Mouse (Mus musculus): ENCODE results near the gene Cnot1. TPM values are rescaled to one million over a fixed set of nuclear protein-coding genes. Genes with fewer than 3 reads are reported as not detected.
"Not testable (repeated sequence)": the region's sequence is repeated elsewhere in the genome, so short reads cannot be mapped to it uniquely, and the experiment has no call there.

Cnot1 gene
- polyA plus RNA-seq, 1 experiment from 2014 or later = 47.7 TPM

GRCm38 (mm10) chr8:95810184-95810591, 2.9 kb upstream of the Cnot1 start:
- Histone ChIP-seq H3K9me3 (replicated peaks) (no peaks in the 10 kb centered on the region), H3K9ac (no peak overlapping the region), H3K27ac (no peak overlapping the region), H3K27me3 (replicated peaks) (no peaks in the 10 kb centered on the region), H3K36me3 (peaks cover 7% of the 10 kb centered on the region), H3K4me1 (peaks cover 21% of the 10 kb centered on the region), H3K4me2 (no peak overlapping the region), H3K4me3 (no peak overlapping the region)
- 38% methylated on average over 3 of the region's 3 CpGs for WGBS (ENCODE audit: insufficient replicate concordance)
- ATAC-seq = no peak

GRCm38 (mm10) chr8:95809116-95809515, 1.9 kb upstream of the Cnot1 start:
- no peak overlapping the region for H3K27ac ChIP-seq
- no peaks in the 10 kb centered on the region for H3K27me3 ChIP-seq (replicated peaks)
- H3K9me3 ChIP-seq (replicated peaks) = no peaks in the 10 kb centered on the region
- no peak overlapping the region for H3K9ac ChIP-seq
- no peak overlapping the region for H3K4me2 ChIP-seq
- H3K4me1 ChIP-seq = peaks cover 32% of the 10 kb centered on the region
- no peak for ATAC-seq
- H3K4me3 ChIP-seq = no peak overlapping the region
- peaks cover 17% of the 10 kb centered on the region for H3K36me3 ChIP-seq
- 75% methylated on average over 5 of the region's 5 CpGs for WGBS (ENCODE audit: insufficient replicate concordance)

- Histone ChIP-seq H3K27me3 (replicated peaks) (no peaks in the 10 kb centered on the region), H3K9me3 (replicated peaks) (no peaks in the 10 kb centered on the region), H3K4me2 (peak overlapping the region; percentile 95), H3K27ac (no peak overlapping the region), H3K4me1 (peaks cover 37% of the 10 kb centered on the region), H3K9ac (no peak overlapping the region), H3K36me3 (peaks cover 22% of the 10 kb centered on the region), H3K4me3 (peak overlapping the region; percentile 98; the same call in 1 of the 2 replicates)
- 69% methylated on average over 4 of the region's 4 CpGs for WGBS (ENCODE audit: insufficient replicate concordance)
- ATAC-seq = no peak
These were observed 1.4 kb upstream of the Cnot1 start for GRCm38 (mm10) chr8:95808631-95809030.

- Histone ChIP-seq H3K4me2 (peak overlapping the region; percentile 95), H3K36me3 (peaks cover 27% of the 10 kb centered on the region), H3K9me3 (replicated peaks) (no peaks in the 10 kb centered on the region), H3K27ac (peak overlapping the region; percentile 93), H3K4me3 (peak overlapping the region; percentile 98), H3K27me3 (replicated peaks) (no peaks in the 10 kb centered on the region), H3K9ac (peak overlapping the region; percentile 98), H3K4me1 (peaks cover 43% of the 10 kb centered on the region)
- 1% methylated on average over 20 of the region's 20 CpGs for WGBS (ENCODE audit: insufficient replicate concordance)
- peak; percentile 84 for ATAC-seq
These were observed 597 bp upstream of the Cnot1 start for GRCm38 (mm10) chr8:95807861-95808260.

- Histone ChIP-seq H3K9me3 (replicated peaks) (no peaks in the 10 kb centered on the region), H3K9ac (peak overlapping the region; percentile 98), H3K4me2 (peak overlapping the region; percentile 95), H3K27ac (peak overlapping the region; percentile 92), H3K4me3 (peak overlapping the region; percentile 98), H3K27me3 (replicated peaks) (no peaks in the 10 kb centered on the region), H3K4me1 (peaks cover 53% of the 10 kb centered on the region), H3K36me3 (peaks cover 37% of the 10 kb centered on the region)
- no peak for ATAC-seq
- under 1% methylated on average over 68 of the region's 69 CpGs for WGBS (ENCODE audit: insufficient replicate concordance)
These were observed 638 bp downstream of the Cnot1 start for GRCm38 (mm10) chr8:95806461-95807191.

GRCm38 (mm10) chr8:95805482-95805881, 1.8 kb downstream of the Cnot1 start:
- Histone ChIP-seq H3K4me2 (peak overlapping the region; percentile 95), H3K9ac (peak overlapping the region; percentile 98), H3K4me3 (peak overlapping the region; percentile 98), H3K36me3 (peaks cover 47% of the 10 kb centered on the region), H3K9me3 (replicated peaks) (no peaks in the 10 kb centered on the region), H3K27me3 (replicated peaks) (no peaks in the 10 kb centered on the region), H3K4me1 (peaks cover 63% of the 10 kb centered on the region), H3K27ac (peak overlapping the region; percentile 92; the same call in 1 of the 2 replicates)
- 49% methylated on average over 2 of the region's 2 CpGs for WGBS (ENCODE audit: insufficient replicate concordance)
- no peak for ATAC-seq

- no peak overlapping the region for H3K27ac ChIP-seq
- no peak overlapping the region for H3K4me2 ChIP-seq
- no peak overlapping the region for H3K4me3 ChIP-seq
- peaks cover 68% of the 10 kb centered on the region for H3K4me1 ChIP-seq
- H3K9ac ChIP-seq = no peak overlapping the region
- H3K27me3 ChIP-seq (replicated peaks) = no peaks in the 10 kb centered on the region
- no peak for ATAC-seq
- H3K36me3 ChIP-seq = peaks cover 73% of the 10 kb centered on the region
- 60% methylated on average over 8 of the region's 8 CpGs for WGBS (ENCODE audit: insufficient replicate concordance)
- H3K9me3 ChIP-seq (replicated peaks) = no peaks in the 10 kb centered on the region
These were observed 5.0 kb downstream of the Cnot1 start for GRCm38 (mm10) chr8:95802231-95802630.

GRCm38 (mm10) chr8:95801476-95802064, 5.7 kb downstream of the Cnot1 start:
- H3K36me3 ChIP-seq = peaks cover 80% of the 10 kb centered on the region
- no peak overlapping the region for H3K4me2 ChIP-seq
- peaks cover 68% of the 10 kb centered on the region for H3K4me1 ChIP-seq
- H3K27ac ChIP-seq = no peak overlapping the region
- 79% methylated on average over 1 of the region's 1 CpGs for WGBS (ENCODE audit: insufficient replicate concordance)
- no peak for ATAC-seq
- no peak overlapping the region for H3K4me3 ChIP-seq
- no peaks in the 10 kb centered on the region for H3K9me3 ChIP-seq (replicated peaks)
- H3K9ac ChIP-seq = no peak overlapping the region
- no peaks in the 10 kb centered on the region for H3K27me3 ChIP-seq (replicated peaks)

GRCm38 (mm10) chr8:95800353-95800752, 6.9 kb downstream of the Cnot1 start:
- WGBS (ENCODE audit: insufficient replicate concordance) = 67% methylated on average over 3 of the region's 3 CpGs
- Histone ChIP-seq H3K4me1 (peaks cover 57% of the 10 kb centered on the region), H3K4me2 (no peak overlapping the region), H3K4me3 (no peak overlapping the region), H3K27me3 (replicated peaks) (no peaks in the 10 kb centered on the region), H3K9ac (no peak overlapping the region), H3K9me3 (replicated peaks) (no peaks in the 10 kb centered on the region), H3K27ac (no peak overlapping the region), H3K36me3 (peaks cover 85% of the 10 kb centered on the region)
- no peak for ATAC-seq

- no peak for ATAC-seq
- Histone ChIP-seq H3K36me3 (peaks cover 81% of the 10 kb centered on the region), H3K27ac (no peak overlapping the region), H3K9ac (no peak overlapping the region), H3K27me3 (replicated peaks) (no peaks in the 10 kb centered on the region), H3K4me2 (no peak overlapping the region), H3K4me3 (no peak overlapping the region), H3K9me3 (replicated peaks) (no peaks in the 10 kb centered on the region), H3K4me1 (peaks cover 53% of the 10 kb centered on the region)
- WGBS (ENCODE audit: insufficient replicate concordance) = 58% methylated on average over 1 of the region's 1 CpGs
These were observed 7.4 kb downstream of the Cnot1 start for GRCm38 (mm10) chr8:95799891-95800290.

GRCm38 (mm10) chr8:95799117-95799516, 8.1 kb downstream of the Cnot1 start:
- 91% methylated on average over 6 of the region's 6 CpGs for WGBS (ENCODE audit: insufficient replicate concordance)
- Histone ChIP-seq H3K4me1 (peaks cover 45% of the 10 kb centered on the region), H3K36me3 (peaks cover 73% of the 10 kb centered on the region)

GRCm38 (mm10) chr8:95795333-95796061, 11.8 kb downstream of the Cnot1 start:
- WGBS (ENCODE audit: insufficient replicate concordance) = 76% methylated on average over 5 of the region's 5 CpGs
- H3K27ac ChIP-seq; H3K4me3 ChIP-seq; H3K4me2 ChIP-seq; H3K9me3 ChIP-seq (replicated peaks); H3K27me3 ChIP-seq (replicated peaks); ATAC-seq; H3K9ac ChIP-seq: not testable (repeated sequence)
- peaks cover 14% of the 10 kb centered on the region for H3K4me1 ChIP-seq
- peaks cover 66% of the 10 kb centered on the region for H3K36me3 ChIP-seq

More at GRCm38 (mm10) chr8:95799117-95799516, 8.1 kb downstream of the Cnot1 start:
- H3K9me3 ChIP-seq (replicated peaks) = no peaks in the 10 kb centered on the region
- H3K27ac ChIP-seq = no peak overlapping the region
- H3K9ac ChIP-seq = no peak overlapping the region
- H3K4me3 ChIP-seq = no peak overlapping the region
- H3K27me3 ChIP-seq (replicated peaks) = no peaks in the 10 kb centered on the region
- no peak for ATAC-seq
- no peak overlapping the region for H3K4me2 ChIP-seq

Data from liver, embryonic 12.5 days (tissue).